Mouse (Mus musculus): Measurements from ENCODE around the gene Sarm1. TPM values are rescaled to one million over a fixed set of nuclear protein-coding genes. Genes with fewer than 3 reads are reported as not detected.
A peak's percentile ranks its signal among the peaks of the same experiment; 100 is the strongest.
"Not testable (repeated sequence)": the region's sequence is repeated elsewhere in the genome, so short reads cannot be mapped to it uniquely, and the experiment has no call there.

Gene Sarm1
- polyA plus RNA-seq (2015; fragmentation: Nextera tagmentation; extraction: Ambion mirVana), result 2.6 and 3.2 TPM in 2 replicates

GRCm38 (mm10) chr11:78497544-78498522 lies at the start of gene Sarm1:
TSS of gene Sarm1 (minus strand) at chr11:78497754.
- peak; percentile 87 for ATAC-seq (ENCODE audit: insufficient number of reproducible peaks, insufficient read depth, low FRiP score, low TSS enrichment, low read depth)
- Histone ChIP-seq H3K27me3 (peaks cover 67% of the 10 kb centered on the region), H3K9ac (peak within 1 kb of the TSS; percentile 65), H3K4me3 (peak within 1 kb of the TSS; percentile 61), H3K36me3 (no peaks in the 10 kb centered on the region), H3K9me3 (no peaks in the 10 kb centered on the region), H3K27ac (peak within 1 kb of the TSS; percentile 57; the same call in 1 of the 2 replicates), H3K4me2 (peak within 1 kb of the TSS; percentile 98), H3K4me1 (peaks cover 16% of the 10 kb centered on the region)
- WGBS, result 3% methylated on average over 36 of the region's 36 CpGs

GRCm38 (mm10) chr11:78545181-78545580 lies 47.6 kb upstream of the Sarm1 start:
- Histone ChIP-seq H3K4me3 (no peak overlapping the region), H3K36me3 (peaks cover 45% of the 10 kb centered on the region), H3K27ac (no peak overlapping the region), H3K9me3 (no peaks in the 10 kb centered on the region), H3K4me2 (no peak overlapping the region), H3K9ac (peak overlapping the region; percentile 27; the same call in 1 of the 2 replicates), H3K27me3 (no peaks in the 10 kb centered on the region), H3K4me1 (peaks cover 16% of the 10 kb centered on the region)
- ATAC-seq (ENCODE audit: insufficient number of reproducible peaks, insufficient read depth, low FRiP score, low TSS enrichment, low read depth), result no peak
- WGBS, result 76% methylated on average over 8 of the region's 8 CpGs

- no peaks in the 10 kb centered on the region for H3K27me3 ChIP-seq
- H3K4me3 ChIP-seq, result no peak overlapping the region
- 95% methylated on average over 7 of the region's 7 CpGs for whole genome bisulfite sequencing
- H3K36me3 ChIP-seq, result peaks cover 49% of the 10 kb centered on the region
- H3K27ac ChIP-seq, result no peak overlapping the region
- ATAC-seq (ENCODE audit: insufficient number of reproducible peaks, insufficient read depth, low FRiP score, low TSS enrichment, low read depth), result no peak
- no peak overlapping the region for H3K4me2 ChIP-seq
- H3K9ac ChIP-seq, result no peak overlapping the region
- peaks cover 13% of the 10 kb centered on the region for H3K4me1 ChIP-seq
- no peaks in the 10 kb centered on the region for H3K9me3 ChIP-seq
Observed at GRCm38 (mm10) chr11:78544449-78545111, 47.0 kb upstream of the Sarm1 start.

- 80% methylated on average over 3 of the region's 3 CpGs for WGBS
- Histone ChIP-seq H3K36me3 (peaks cover 59% of the 10 kb centered on the region), H3K4me1 (peaks cover 16% of the 10 kb centered on the region), H3K9me3 (no peaks in the 10 kb centered on the region), H3K4me3 (no peak overlapping the region), H3K27ac (no peak overlapping the region), H3K9ac (no peak overlapping the region), H3K4me2 (no peak overlapping the region), H3K27me3 (no peaks in the 10 kb centered on the region)
- ATAC-seq (ENCODE audit: insufficient number of reproducible peaks, insufficient read depth, low FRiP score, low TSS enrichment, low read depth), result no peak
Observed at GRCm38 (mm10) chr11:78540358-78540757, 42.8 kb upstream of the Sarm1 start.

- peak overlapping the region; percentile 89 for H3K9ac ChIP-seq
- peak overlapping the region; percentile 86 for H3K4me2 ChIP-seq
- H3K4me3 ChIP-seq, result peak overlapping the region; percentile 86
- 0 out of 2 replicates have a peak, but pooled peaks have one; percentile 0 for ATAC-seq (ENCODE audit: insufficient number of reproducible peaks, insufficient read depth, low FRiP score, low TSS enrichment, low read depth)
- H3K4me1 ChIP-seq, result peaks cover 27% of the 10 kb centered on the region
- peaks cover 31% of the 10 kb centered on the region for H3K36me3 ChIP-seq
- H3K27ac ChIP-seq, result peak overlapping the region; percentile 96
- H3K9me3 ChIP-seq, result no peaks in the 10 kb centered on the region
- 3% methylated on average over 14 of the region's 14 CpGs for WGBS
- no peaks in the 10 kb centered on the region for H3K27me3 ChIP-seq
Observed at GRCm38 (mm10) chr11:78536690-78537084, 39.1 kb upstream of the Sarm1 start.

GRCm38 (mm10) chr11:78536080-78536689 lies 38.6 kb upstream of the Sarm1 start, which contains the start of the genes Tnfaip1 and Ift20:
TSS of gene Tnfaip1 (minus strand) at chr11:78536332.
TSS of gene Ift20 (plus strand) at chr11:78536361.
- Histone ChIP-seq H3K4me3 (peak within 1 kb of the TSS; percentile 86), H3K27ac (peak within 1 kb of the TSS; percentile 96), H3K36me3 (peaks cover 29% of the 10 kb centered on the region), H3K27me3 (no peaks in the 10 kb centered on the region), H3K4me1 (peaks cover 27% of the 10 kb centered on the region), H3K9me3 (no peaks in the 10 kb centered on the region), H3K9ac (peak within 1 kb of the TSS; percentile 89), H3K4me2 (peak within 1 kb of the TSS; percentile 86)
- ATAC-seq (ENCODE audit: insufficient number of reproducible peaks, insufficient read depth, low FRiP score, low TSS enrichment, low read depth), result peak; percentile 97
- WGBS, result under 1% methylated on average over 52 of the region's 52 CpGs

GRCm38 (mm10) chr11:78535376-78536079 lies 38.0 kb upstream of the Sarm1 start:
- H3K36me3 ChIP-seq, result peaks cover 29% of the 10 kb centered on the region
- no peaks in the 10 kb centered on the region for H3K9me3 ChIP-seq
- peak overlapping the region; percentile 96 for H3K27ac ChIP-seq
- under 1% methylated on average over 23 of the region's 23 CpGs for WGBS
- peak overlapping the region; percentile 86 for H3K9ac ChIP-seq
- H3K4me2 ChIP-seq, result peak overlapping the region; percentile 86
- no peaks in the 10 kb centered on the region for H3K27me3 ChIP-seq
- peaks cover 27% of the 10 kb centered on the region for H3K4me1 ChIP-seq
- H3K4me3 ChIP-seq, result peak overlapping the region; percentile 86
- ATAC-seq (ENCODE audit: insufficient number of reproducible peaks, insufficient read depth, low FRiP score, low TSS enrichment, low read depth), result no peak; the same call in 1 of the 2 replicates

- no peak for ATAC-seq (ENCODE audit: insufficient number of reproducible peaks, insufficient read depth, low FRiP score, low TSS enrichment, low read depth)
- Histone ChIP-seq H3K36me3 (peaks cover 31% of the 10 kb centered on the region), H3K9ac (no peak overlapping the region), H3K4me2 (peak overlapping the region; percentile 86), H3K9me3 (no peaks in the 10 kb centered on the region), H3K27ac (no peak overlapping the region), H3K4me1 (peaks cover 27% of the 10 kb centered on the region), H3K4me3 (peak overlapping the region; percentile 86), H3K27me3 (no peaks in the 10 kb centered on the region)
- 85% methylated on average over 4 of the region's 4 CpGs for WGBS
Observed at GRCm38 (mm10) chr11:78534516-78534915, 37.0 kb upstream of the Sarm1 start.

- WGBS, result 94% methylated on average over 10 of the region's 10 CpGs
- H3K36me3 ChIP-seq, result peaks cover 47% of the 10 kb centered on the region
- not testable (repeated sequence) for ATAC-seq (ENCODE audit: insufficient number of reproducible peaks, insufficient read depth, low FRiP score, low TSS enrichment, low read depth)
Observed at GRCm38 (mm10) chr11:78531515-78531914, 34.0 kb upstream of the Sarm1 start.

GRCm38 (mm10) chr11:78531046-78531445 lies 33.5 kb upstream of the Sarm1 start:
- no peaks in the 10 kb centered on the region for H3K27me3 ChIP-seq
- 0 out of 2 replicates have a peak overlapping the region, but pooled peaks have one; percentile 22 for H3K27ac ChIP-seq
- no peak overlapping the region for H3K4me3 ChIP-seq
- peaks cover 52% of the 10 kb centered on the region for H3K36me3 ChIP-seq
- ATAC-seq (ENCODE audit: insufficient number of reproducible peaks, insufficient read depth, low FRiP score, low TSS enrichment, low read depth), result no peak
- H3K4me1 ChIP-seq, result peaks cover 11% of the 10 kb centered on the region
- no peak overlapping the region for H3K9ac ChIP-seq
- H3K4me2 ChIP-seq, result no peak overlapping the region
- no peaks in the 10 kb centered on the region for H3K9me3 ChIP-seq
- WGBS, result 64% methylated on average over 6 of the region's 6 CpGs

More at GRCm38 (mm10) chr11:78531515-78531914, 34.0 kb upstream of the Sarm1 start:
- H3K4me2 ChIP-seq, H3K27me3 ChIP-seq, H3K4me3 ChIP-seq, H3K27ac ChIP-seq, H3K9ac ChIP-seq, H3K9me3 ChIP-seq: not testable (repeated sequence)
- peaks cover 11% of the 10 kb centered on the region for H3K4me1 ChIP-seq

Data from embryonic facial prominence, embryonic 13.5 days (tissue).